ENCODE assay signal across 8 mouse cellular contexts in the genomic region with DNA sequence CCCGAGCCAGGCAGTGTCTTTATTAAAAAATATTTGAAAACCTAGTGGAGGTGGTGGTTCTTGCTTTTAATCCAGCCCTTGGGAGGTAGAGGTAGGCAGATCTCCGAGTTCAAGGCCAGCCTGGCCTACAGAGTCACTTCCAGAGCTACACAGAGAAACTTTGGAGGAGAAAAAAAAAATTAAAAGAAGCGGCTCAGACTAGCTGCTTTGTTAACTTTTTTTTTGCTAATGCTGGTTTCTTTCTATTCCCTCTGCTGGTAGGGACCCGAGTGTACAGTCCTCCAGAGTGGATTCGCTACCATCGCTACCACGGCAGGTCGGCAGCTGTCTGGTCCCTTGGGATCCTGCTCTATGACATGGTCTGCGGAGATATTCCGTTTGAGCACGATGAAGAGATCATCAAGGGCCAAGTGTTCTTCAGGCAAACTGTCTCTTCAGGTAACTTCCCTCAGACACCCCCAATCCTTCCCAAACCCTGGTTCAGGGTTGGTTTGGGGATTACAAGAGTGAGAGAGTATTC. TPM values are rescaled to one million over a fixed set of nuclear protein-coding genes. Genes with fewer than 3 reads are reported as not detected.
DNase-seq lines count a peak whose midpoint lies in the region; ATAC-seq and TF ChIP-seq lines count a peak whose summit lies in the region.

No protein-coding gene starts in this region.

- WGBS in hindbrain, embryonic 10.5 days: 77% methylated on average over 11 of the region's 11 CpGs
- 74% methylated on average over 11 of the region's 11 CpGs for WGBS in hindbrain, embryonic 16.5 days
- 78% methylated on average over 11 of the region's 11 CpGs for WGBS in hindbrain, embryonic 11.5 days
- WGBS in macrophage (ENCODE audit: missing documents): 27% methylated on average over 11 of the region's 11 CpGs

- H3K27me3 ChIP-seq in hindbrain, embryonic 10.5 days (ENCODE audit: insufficient read depth, poor library complexity, severe bottlenecking): no peaks in the 10 kb centered on the region
- no peaks in the 10 kb centered on the region for H3K27me3 ChIP-seq in hindbrain, embryonic 16.5 days (replicated peaks; ENCODE audit: control insufficient read depth, insufficient read depth, low read length)
- H3K27me3 ChIP-seq in hindbrain, embryonic 11.5 days (ENCODE audit: control insufficient read depth, insufficient read depth, low read length): no peaks in the 10 kb centered on the region

- no peak for DNase-seq in hindbrain, embryonic 10.5 days (ENCODE audit: low spot score)
- no peak for DNase-seq in ES-E14 (ENCODE audit: low read depth, low spot score)
- no peak for DNase-seq in hindbrain, embryonic 11.5 days (ENCODE audit: low spot score)
- DNase-seq in yolk sac, embryonic 10.5 days (ENCODE audit: low spot score): no peak
- DNase-seq in layer of hippocampus, postnatal 10 days (ENCODE audit: low spot score in 2 of 2): no peak
- no peak for DNase-seq in layer of hippocampus, postnatal 25 days (ENCODE audit: extremely low spot score in 1 of 2, low spot score in 1 of 2)

- no peak overlapping the region for H3K4me2 ChIP-seq in hindbrain, embryonic 16.5 days (ENCODE audit: low read length)
- H3K4me2 ChIP-seq in hindbrain, embryonic 11.5 days (replicated peaks; ENCODE audit: low read depth, low read length): peak overlapping the region; percentile 89; the same call in 1 of the 2 replicates

- in situ Hi-C loops in ES-E14 (cut with MboI; ENCODE audit: low sequenced_read_pairs in 2 of 2, unreplicated experiment in 2 of 2): no loop called here

- H3K9ac ChIP-seq in hindbrain, embryonic 16.5 days (ENCODE audit: low read depth, low read length): no peak overlapping the region
- peak overlapping the region; percentile 68; the same call in 1 of the 2 replicates for H3K9ac ChIP-seq in ES-E14 (ENCODE audit: insufficient read depth, low read depth, low read length, poor library complexity, severe bottlenecking)
- no peak overlapping the region for H3K9ac ChIP-seq in hindbrain, embryonic 11.5 days (ENCODE audit: low read depth, low read length)

- peaks cover 46% of the 10 kb centered on the region for H3K79me2 ChIP-seq in macrophage (ENCODE audit: inconsistent target)

- H3K4me3 ChIP-seq in hindbrain, embryonic 10.5 days: peak overlapping the region; percentile 94
- H3K4me3 ChIP-seq in hindbrain, embryonic 16.5 days (ENCODE audit: low read length): no peak overlapping the region
- H3K4me3 ChIP-seq in ES-E14 (ENCODE audit: insufficient read depth in 1 of 2, low read depth in 1 of 2, low read length in 2 of 2, poor library complexity in 1 of 2, severe bottlenecking in 1 of 2) (peak overlapping the region; percentile 71 to 99), macrophage (ENCODE audit: inconsistent target) (peak overlapping the region; percentile 78)
- H3K4me3 ChIP-seq in hindbrain, embryonic 11.5 days (ENCODE audit: low read depth, low read length): peak overlapping the region; percentile 94

- H3K27ac ChIP-seq in hindbrain, embryonic 10.5 days: peak overlapping the region; percentile 13; the same call in 1 of the 2 replicates
- H3K27ac ChIP-seq in hindbrain, embryonic 16.5 days (ENCODE audit: low read depth, low read length): no peak overlapping the region
- H3K27ac ChIP-seq in ES-E14 (ENCODE audit: insufficient read depth, low read depth, low read length, poor library complexity, severe bottlenecking): peak overlapping the region; percentile 42; the same call in 1 of the 2 replicates
- no peak overlapping the region for H3K27ac ChIP-seq in hindbrain, embryonic 11.5 days (ENCODE audit: low read depth, low read length)
- H3K27ac ChIP-seq in macrophage: peak overlapping the region; percentile 86

- no peak for ATAC-seq in hindbrain, embryonic 16.5 days
- no peak for ATAC-seq in hindbrain, embryonic 11.5 days (ENCODE audit: low FRiP score)

- peaks cover 55% of the 10 kb centered on the region for H3K4me1 ChIP-seq in hindbrain, embryonic 10.5 days (replicated peaks)
- H3K4me1 ChIP-seq in hindbrain, embryonic 16.5 days (ENCODE audit: control insufficient read depth, insufficient read depth, low read depth, low read length): peaks cover 8% of the 10 kb centered on the region
- H3K4me1 ChIP-seq in ES-E14 (ENCODE audit: control insufficient read depth in 2 of 2, insufficient read depth in 2 of 2, low read length in 2 of 2, poor library complexity in 1 of 2): peaks cover 2 to 3% of the 10 kb centered on the region in 2 experiments; a peak in 2 of 4 replicates
- H3K4me1 ChIP-seq in hindbrain, embryonic 11.5 days (replicated peaks; ENCODE audit: control insufficient read depth, insufficient read depth, low read length): 0 out of 2 replicates have a peak, but pooled peaks cover 2% of the 10 kb centered on the region

- peaks cover 31% of the 10 kb centered on the region for H3K36me3 ChIP-seq in hindbrain, embryonic 10.5 days
- no peaks in the 10 kb centered on the region for H3K36me3 ChIP-seq in hindbrain, embryonic 16.5 days (ENCODE audit: control insufficient read depth, insufficient read depth, low read length)
- peaks cover 35% of the 10 kb centered on the region for H3K36me3 ChIP-seq in ES-E14 (ENCODE audit: control insufficient read depth, insufficient read depth, low read length, poor library complexity, severe bottlenecking)
- H3K36me3 ChIP-seq in hindbrain, embryonic 11.5 days (ENCODE audit: control insufficient read depth, insufficient read depth, low read length): peaks cover 5% of the 10 kb centered on the region; the same call in 1 of the 2 replicates
- peaks cover 13% of the 10 kb centered on the region; the same call in 1 of the 2 replicates for H3K36me3 ChIP-seq in macrophage (ENCODE audit: inconsistent target)

- H3K9me3 ChIP-seq in hindbrain, embryonic 10.5 days: no peaks in the 10 kb centered on the region
- H3K9me3 ChIP-seq in hindbrain, embryonic 16.5 days (ENCODE audit: control insufficient read depth, low read length): no peaks in the 10 kb centered on the region
- H3K9me3 ChIP-seq in ES-E14 (ENCODE audit: control insufficient read depth, insufficient read depth, low read depth, low read length): no peaks in the 10 kb centered on the region
- no peaks in the 10 kb centered on the region for H3K9me3 ChIP-seq in hindbrain, embryonic 11.5 days (ENCODE audit: control insufficient read depth, low read length)

TF ChIP-seq in ES-E14, 5 proteins besides CTCF, POLR2A, EP300 and RAD21 (continues in another document):
- TF ChIP-seq ZC3H11A (IDR thresholded peaks at IDR 0.05; ENCODE audit: borderline replicate concordance, low read depth, low read length): no peak

RNA-seq across cellular contexts. Expression of a gene that starts 3.0 kb away (rescaled TPM):
- 25.0 and 30.5 TPM in 2 replicates for polyA plus RNA-seq in hindbrain, embryonic 10.5 days (2016; fragmentation: Nextera tagmentation; extraction: Ambion mirVana)
- polyA plus RNA-seq in hindbrain, embryonic 16.5 days (2015; fragmentation: Nextera tagmentation; extraction: Ambion mirVana): 7.2 and 8.2 TPM in 2 replicates
- 75.3 and 82.0 TPM in 2 replicates for total RNA-seq in ES-E14 (2012; rRNA removed)
- 16.8 and 18.1 TPM in 2 replicates for polyA plus RNA-seq in hindbrain, embryonic 11.5 days (2014; fragmentation: Nextera tagmentation; extraction: Ambion mirVana)
- 1,000 to 10,000 TPM in 6 of 26 experiments, 100 to 1,000 TPM in 19, 10 to 100 TPM in 1; 95.1 to 1,355 (median 578) TPM for total RNA-seq in macrophage (2018; cell fraction: chromatin; rRNA removed)
- 1,000 to 10,000 TPM in 3 of 26 experiments, 100 to 1,000 TPM in 21, 10 to 100 TPM in 2; 64.1 to 1,333 (median 331) TPM for total RNA-seq in macrophage (2018; cell fraction: cytosol; rRNA removed)
- total RNA-seq in macrophage (2018; cell fraction: nucleus; rRNA removed): 1,000 to 10,000 TPM in 10 of 26 experiments, 100 to 1,000 TPM in 15, 10 to 100 TPM in 1; 94.8 to 1,462 (median 879) TPM
- polyA plus RNA-seq in macrophage (2018): 30.0 to 53.7 TPM (median 48.6 TPM) in 3 replicates
- total RNA-seq in layer of hippocampus, postnatal 10 days (2021): 1 to 10 TPM; 3.5 to 4.0 TPM
- 1 to 10 TPM; 2.7 to 3.7 TPM for total RNA-seq in layer of hippocampus, postnatal 25 days (2021)

RNA-seq across cellular contexts. Expression of a gene that starts 55.9 kb away (rescaled TPM):
- not detected in 2 replicates for polyA plus RNA-seq in hindbrain, embryonic 10.5 days (2016; fragmentation: Nextera tagmentation; extraction: Ambion mirVana)
- not detected in 2 replicates for polyA plus RNA-seq in hindbrain, embryonic 16.5 days (2015; fragmentation: Nextera tagmentation; extraction: Ambion mirVana)
- 18.3 TPM in 2 replicates for total RNA-seq in ES-E14 (2012; rRNA removed)
- not detected in 2 replicates for polyA plus RNA-seq in hindbrain, embryonic 11.5 days (2014; fragmentation: Nextera tagmentation; extraction: Ambion mirVana)
- total RNA-seq in macrophage (2018; cell fraction: chromatin; rRNA removed): not detected
- total RNA-seq in macrophage (2018; cell fraction: cytosol; rRNA removed): not detected
- total RNA-seq in macrophage (2018; cell fraction: nucleus; rRNA removed): not detected
- not detected in 3 replicates for polyA plus RNA-seq in macrophage (2018)
- total RNA-seq in layer of hippocampus, postnatal 10 days (2021): not detected
- total RNA-seq in layer of hippocampus, postnatal 25 days (2021): not detected

RNA-seq across cellular contexts. Expression of a gene that starts 56.1 kb away (rescaled TPM):
- 20.5 and 21.3 TPM in 2 replicates for polyA plus RNA-seq in hindbrain, embryonic 10.5 days (2016; fragmentation: Nextera tagmentation; extraction: Ambion mirVana)
- 26.5 and 33.2 TPM in 2 replicates for polyA plus RNA-seq in hindbrain, embryonic 16.5 days (2015; fragmentation: Nextera tagmentation; extraction: Ambion mirVana)
- 8.3 and 8.6 TPM in 2 replicates for total RNA-seq in ES-E14 (2012; rRNA removed)
- polyA plus RNA-seq in hindbrain, embryonic 11.5 days (2014; fragmentation: Nextera tagmentation; extraction: Ambion mirVana): 15.3 and 17.2 TPM in 2 replicates
- total RNA-seq in macrophage (2018; cell fraction: chromatin; rRNA removed): 10 to 100 TPM in 21 of 26 experiments, 1 to 10 TPM in 5; 6.5 to 29.7 (median 17.4) TPM
- total RNA-seq in macrophage (2018; cell fraction: cytosol; rRNA removed): 10 to 100 TPM; 10.6 to 17.1 (median 15.1) TPM
- total RNA-seq in macrophage (2018; cell fraction: nucleus; rRNA removed): 10 to 100 TPM in 22 of 26 experiments, 1 to 10 TPM in 4; 7.9 to 31.3 (median 17.4) TPM
- polyA plus RNA-seq in macrophage (2018): 9.9 to 13.7 TPM (median 10.5 TPM) in 3 replicates
- total RNA-seq in layer of hippocampus, postnatal 10 days (2021): 10 to 100 TPM; 40.1 to 46.0 TPM
- 10 to 100 TPM; 43.4 to 45.7 TPM for total RNA-seq in layer of hippocampus, postnatal 25 days (2021)

RNA-seq across cellular contexts. Expression of a gene that starts 58.7 kb away (rescaled TPM):
- 1.3 and 2.5 TPM in 2 replicates for polyA plus RNA-seq in hindbrain, embryonic 10.5 days (2016; fragmentation: Nextera tagmentation; extraction: Ambion mirVana)
- polyA plus RNA-seq in hindbrain, embryonic 16.5 days (2015; fragmentation: Nextera tagmentation; extraction: Ambion mirVana): 0.76 and 1.0 TPM in 2 replicates
- total RNA-seq in ES-E14 (2012; rRNA removed): 0.31 and 0.53 TPM in 2 replicates
- polyA plus RNA-seq in hindbrain, embryonic 11.5 days (2014; fragmentation: Nextera tagmentation; extraction: Ambion mirVana): 0.50 and 0.60 TPM in 2 replicates
- total RNA-seq in macrophage (2018; cell fraction: chromatin; rRNA removed): under 1 TPM in 1 of 26 experiments, not detected in 25; 0.45 TPM
- total RNA-seq in macrophage (2018; cell fraction: cytosol; rRNA removed): 1 to 10 TPM in 1 of 26 experiments, under 1 TPM in 22, not detected in 3; 0.18 to 1.1 (median 0.40) TPM
- total RNA-seq in macrophage (2018; cell fraction: nucleus; rRNA removed): under 1 TPM in 4 of 26 experiments, not detected in 22; 0.45 to 0.79 (median 0.69) TPM
- 0.67 TPM in 1 of 3 replicates, not detected in the others for polyA plus RNA-seq in macrophage (2018)
- not detected for total RNA-seq in layer of hippocampus, postnatal 10 days (2021)
- total RNA-seq in layer of hippocampus, postnatal 25 days (2021): under 1 TPM in 1 of 2 experiments, not detected in 1; 0.44 TPM

Comparison
In these comparisons a context has a peak if more than half of its experiments do, and no peak if none do; other contexts are left out.
1. H3K27ac ChIP-seq: peak in hindbrain, embryonic 10.5 days (single experiment), ES-E14 (single experiment) and macrophage (single experiment); none in hindbrain, embryonic 16.5 days (single experiment) and hindbrain, embryonic 11.5 days (single experiment).